Mouse (Mus musculus): ENCODE measurements around the gene Fam170b. TPM values are rescaled to one million over a fixed set of nuclear protein-coding genes. Genes with fewer than 3 reads are reported as not detected.

Fam170b gene
- total RNA-seq, 2 experiments from 2014 or later = not detected

Other genes with a start within 250 kb of the Fam170b start
- not detected in 2 replicates for gene Prrxl1, start 234.6 kb upstream of the Fam170b start, total RNA-seq (2015; ENCODE audit: low replicate concordance)
- gene Prrxl1, start 234.6 kb upstream of the Fam170b start, total RNA-seq (2017; ENCODE audit: low replicate concordance) = not detected in 2 replicates
- not detected in 2 replicates for gene 3425401B19Rik, start 148.7 kb upstream of the Fam170b start, total RNA-seq (2015; ENCODE audit: low replicate concordance)
- not detected in 2 replicates for gene 3425401B19Rik, start 148.7 kb upstream of the Fam170b start, total RNA-seq (2017; ENCODE audit: low replicate concordance)
- 1.8 and 4.6 TPM in 2 replicates for gene Tmem273, start 48.0 kb upstream of the Fam170b start, total RNA-seq (2015; ENCODE audit: low replicate concordance)
- 1.3 and 15.4 TPM in 2 replicates for gene Tmem273, start 48.0 kb upstream of the Fam170b start, total RNA-seq (2017; ENCODE audit: low replicate concordance)
- 1.1 and 1.3 TPM in 2 replicates for gene Vstm4, start 22.8 kb downstream of the Fam170b start, total RNA-seq (2015; ENCODE audit: low replicate concordance)
- 1.4 and 2.6 TPM in 2 replicates for gene Vstm4, start 22.8 kb downstream of the Fam170b start, total RNA-seq (2017; ENCODE audit: low replicate concordance)
- gene Lrrc18, start 157.4 kb downstream of the Fam170b start, total RNA-seq (2015; ENCODE audit: low replicate concordance) = not detected in 2 replicates
- gene Lrrc18, start 157.4 kb downstream of the Fam170b start, total RNA-seq (2017; ENCODE audit: low replicate concordance) = not detected in 2 replicates